Mouse (Mus musculus): Measurements from ENCODE around the gene Ncaph2.

Gene Ncaph2

GRCm38 (mm10) chr15:89387127-89387526 lies 31.6 kb downstream of the Ncaph2 start:
- no peak for DNase-seq

GRCm38 (mm10) chr15:89390081-89390480 lies 34.6 kb downstream of the Ncaph2 start:
- DNase-seq: no peak

GRCm38 (mm10) chr15:89396883-89397282 lies 41.4 kb downstream of the Ncaph2 start:
- no peak for DNase-seq

- DNase-seq: no peak
Observed at GRCm38 (mm10) chr15:89398146-89398545, 42.6 kb downstream of the Ncaph2 start.

GRCm38 (mm10) chr15:89399716-89400115 lies 44.2 kb downstream of the Ncaph2 start:
- DNase-seq: no peak

GRCm38 (mm10) chr15:89402471-89402870 lies 47.0 kb downstream of the Ncaph2 start:
- no peak for DNase-seq

- DNase-seq: no peak
Observed at GRCm38 (mm10) chr15:89404831-89405623, 49.5 kb downstream of the Ncaph2 start.

GRCm38 (mm10) chr15:89406691-89407090 lies 51.2 kb downstream of the Ncaph2 start:
- no peak for DNase-seq

- no peak for DNase-seq
Observed at GRCm38 (mm10) chr15:89410118-89410517, 54.6 kb downstream of the Ncaph2 start, which contains the start of gene Syce3. Gene Syce3 (minus strand): TSS chr15:89410503.

GRCm38 (mm10) chr15:89415282-89415681 lies 59.8 kb downstream of the Ncaph2 start:
- no peak for DNase-seq

- DNase-seq: no peak
Observed at GRCm38 (mm10) chr15:89421938-89422337, 66.4 kb downstream of the Ncaph2 start.

Measured in right cerebral cortex, adult 18-20 months (tissue).